Mouse (Mus musculus): Measurements from ENCODE around the gene Reep1. TPM values are rescaled to one million over a fixed set of nuclear protein-coding genes. Genes with fewer than 3 reads are reported as not detected.

Reep1 gene
- polyA plus RNA-seq, 1 experiment from 2014 or later: 102 TPM

- Histone ChIP-seq H3K9ac (no peak overlapping the region), H3K27ac (no peak overlapping the region), H3K4me2 (no peak overlapping the region), H3K27me3 (no peaks in the 10 kb centered on the region), H3K4me3 (no peak overlapping the region), H3K9me3 (replicated peaks) (no peaks in the 10 kb centered on the region), H3K4me1 (peaks cover 5% of the 10 kb centered on the region; the same call in 1 of the 2 replicates), H3K36me3 (ENCODE audit: poor library complexity, severe bottlenecking) (0 out of 2 replicates have a peak, but pooled peaks cover 12% of the 10 kb centered on the region)
- WGBS: 80% methylated on average over 5 of the region's 5 CpGs
- no peak for ATAC-seq
Observed at GRCm38 (mm10) chr6:71715006-71715405, 7.6 kb downstream of the Reep1 start.

GRCm38 (mm10) chr6:71716434-71716833 lies 9.1 kb downstream of the Reep1 start:
- Histone ChIP-seq H3K9ac (no peak overlapping the region), H3K9me3 (replicated peaks) (no peaks in the 10 kb centered on the region), H3K4me3 (no peak overlapping the region), H3K4me1 (0 out of 2 replicates have a peak, but pooled peaks cover 5% of the 10 kb centered on the region), H3K27me3 (no peaks in the 10 kb centered on the region), H3K4me2 (no peak overlapping the region), H3K36me3 (ENCODE audit: poor library complexity, severe bottlenecking) (0 out of 2 replicates have a peak, but pooled peaks cover 4% of the 10 kb centered on the region), H3K27ac (no peak overlapping the region)
- peak; percentile 38; the same call in 1 of the 2 replicates for ATAC-seq
- 96% methylated on average over 5 of the region's 5 CpGs for WGBS

- Histone ChIP-seq H3K4me3 (no peak overlapping the region), H3K36me3 (ENCODE audit: poor library complexity, severe bottlenecking) (no peaks in the 10 kb centered on the region), H3K9me3 (replicated peaks) (no peaks in the 10 kb centered on the region), H3K9ac (no peak overlapping the region), H3K27ac (no peak overlapping the region), H3K4me1 (peaks cover 7% of the 10 kb centered on the region; the same call in 1 of the 2 replicates), H3K27me3 (no peaks in the 10 kb centered on the region), H3K4me2 (no peak overlapping the region)
- ATAC-seq: no peak
- WGBS: 83% methylated on average over 2 of the region's 2 CpGs
Observed at GRCm38 (mm10) chr6:71718322-71718721, 11.0 kb downstream of the Reep1 start.

- Histone ChIP-seq H3K4me2 (no peak overlapping the region), H3K4me3 (no peak overlapping the region), H3K4me1 (peaks cover 11% of the 10 kb centered on the region; the same call in 1 of the 2 replicates), H3K27me3 (no peaks in the 10 kb centered on the region), H3K9ac (no peak overlapping the region), H3K9me3 (replicated peaks) (no peaks in the 10 kb centered on the region), H3K27ac (no peak overlapping the region), H3K36me3 (ENCODE audit: poor library complexity, severe bottlenecking) (no peaks in the 10 kb centered on the region)
- WGBS: 92% methylated on average over 4 of the region's 4 CpGs
- ATAC-seq: no peak
Observed at GRCm38 (mm10) chr6:71719302-71719701, 11.9 kb downstream of the Reep1 start.

- no peak overlapping the region for H3K9ac ChIP-seq
- ATAC-seq: no peak
- H3K27ac ChIP-seq: no peak overlapping the region
- no peak overlapping the region for H3K4me2 ChIP-seq
- H3K4me1 ChIP-seq: peaks cover 11% of the 10 kb centered on the region; the same call in 1 of the 2 replicates
- no peak overlapping the region for H3K4me3 ChIP-seq
- WGBS: 30% methylated on average over 2 of the region's 2 CpGs
- no peaks in the 10 kb centered on the region for H3K9me3 ChIP-seq (replicated peaks)
- no peaks in the 10 kb centered on the region for H3K27me3 ChIP-seq
- no peaks in the 10 kb centered on the region for H3K36me3 ChIP-seq (ENCODE audit: poor library complexity, severe bottlenecking)
Observed at GRCm38 (mm10) chr6:71722988-71723387, 15.6 kb downstream of the Reep1 start.

- WGBS: 47% methylated on average over 4 of the region's 4 CpGs
- H3K4me1 ChIP-seq: peaks cover 11% of the 10 kb centered on the region; the same call in 1 of the 2 replicates
- no peak overlapping the region for H3K4me2 ChIP-seq
- no peaks in the 10 kb centered on the region for H3K9me3 ChIP-seq (replicated peaks)
- H3K27me3 ChIP-seq: no peaks in the 10 kb centered on the region
- H3K36me3 ChIP-seq (ENCODE audit: poor library complexity, severe bottlenecking): no peaks in the 10 kb centered on the region
- no peak overlapping the region for H3K4me3 ChIP-seq
- ATAC-seq: no peak
- no peak overlapping the region for H3K27ac ChIP-seq
- no peak overlapping the region for H3K9ac ChIP-seq
Observed at GRCm38 (mm10) chr6:71723555-71723954, 16.2 kb downstream of the Reep1 start.

GRCm38 (mm10) chr6:71726710-71727109 lies 19.3 kb downstream of the Reep1 start:
- H3K27me3 ChIP-seq: no peaks in the 10 kb centered on the region
- 96% methylated on average over 7 of the region's 7 CpGs for WGBS
- H3K4me2 ChIP-seq: no peak overlapping the region
- H3K9me3 ChIP-seq (replicated peaks): no peaks in the 10 kb centered on the region
- ATAC-seq: no peak
- no peak overlapping the region for H3K27ac ChIP-seq
- H3K4me3 ChIP-seq: no peak overlapping the region
- no peaks in the 10 kb centered on the region for H3K36me3 ChIP-seq (ENCODE audit: poor library complexity, severe bottlenecking)
- H3K4me1 ChIP-seq: peaks cover 11% of the 10 kb centered on the region; the same call in 1 of the 2 replicates
- no peak overlapping the region for H3K9ac ChIP-seq

GRCm38 (mm10) chr6:71728306-71728705 lies 20.9 kb downstream of the Reep1 start:
- WGBS: 81% methylated on average over 3 of the region's 3 CpGs
- no peaks in the 10 kb centered on the region for H3K27me3 ChIP-seq

GRCm38 (mm10) chr6:71734910-71735599 lies 27.7 kb downstream of the Reep1 start:
- WGBS: 67% methylated on average over 4 of the region's 4 CpGs

More at GRCm38 (mm10) chr6:71728306-71728705, 20.9 kb downstream of the Reep1 start:
- no peaks in the 10 kb centered on the region for H3K9me3 ChIP-seq (replicated peaks)
- H3K4me3 ChIP-seq: no peak overlapping the region
- H3K36me3 ChIP-seq (ENCODE audit: poor library complexity, severe bottlenecking): no peaks in the 10 kb centered on the region
- peaks cover 4% of the 10 kb centered on the region; the same call in 1 of the 2 replicates for H3K4me1 ChIP-seq
- H3K4me2 ChIP-seq: no peak overlapping the region
- no peak overlapping the region for H3K27ac ChIP-seq
- no peak for ATAC-seq
- H3K9ac ChIP-seq: no peak overlapping the region

GRCm38 (mm10) chr6:71735600-71736010 lies 28.2 kb downstream of the Reep1 start:
- no peak overlapping the region for H3K27ac ChIP-seq
- H3K4me3 ChIP-seq: no peak overlapping the region
- H3K36me3 ChIP-seq (ENCODE audit: poor library complexity, severe bottlenecking): no peaks in the 10 kb centered on the region
- ATAC-seq: no peak
- peaks cover 21% of the 10 kb centered on the region for H3K4me1 ChIP-seq
- H3K27me3 ChIP-seq: no peaks in the 10 kb centered on the region
- no peaks in the 10 kb centered on the region for H3K9me3 ChIP-seq (replicated peaks)
- H3K9ac ChIP-seq: no peak overlapping the region
- H3K4me2 ChIP-seq: no peak overlapping the region
- WGBS: 45% methylated on average over 4 of the region's 4 CpGs

More at GRCm38 (mm10) chr6:71734910-71735599, 27.7 kb downstream of the Reep1 start:
- H3K4me1 ChIP-seq: peaks cover 16% of the 10 kb centered on the region
- no peaks in the 10 kb centered on the region for H3K9me3 ChIP-seq (replicated peaks)
- no peak overlapping the region for H3K27ac ChIP-seq
- ATAC-seq: no peak
- H3K4me2 ChIP-seq: no peak overlapping the region
- H3K9ac ChIP-seq: no peak overlapping the region
- H3K36me3 ChIP-seq (ENCODE audit: poor library complexity, severe bottlenecking): no peaks in the 10 kb centered on the region
- H3K27me3 ChIP-seq: no peaks in the 10 kb centered on the region
- no peak overlapping the region for H3K4me3 ChIP-seq

GRCm38 (mm10) chr6:71736101-71736500 lies 28.7 kb downstream of the Reep1 start:
- 91% methylated on average over 5 of the region's 5 CpGs for WGBS

GRCm38 (mm10) chr6:71737202-71737601 lies 29.8 kb downstream of the Reep1 start:
- no peak for ATAC-seq
- Histone ChIP-seq H3K9ac (no peak overlapping the region), H3K27ac (no peak overlapping the region), H3K4me1 (peaks cover 31% of the 10 kb centered on the region), H3K27me3 (no peaks in the 10 kb centered on the region), H3K9me3 (replicated peaks) (no peaks in the 10 kb centered on the region), H3K4me3 (no peak overlapping the region), H3K4me2 (no peak overlapping the region), H3K36me3 (ENCODE audit: poor library complexity, severe bottlenecking) (no peaks in the 10 kb centered on the region)
- WGBS: 88% methylated on average over 8 of the region's 8 CpGs

More at GRCm38 (mm10) chr6:71736101-71736500, 28.7 kb downstream of the Reep1 start:
- peaks cover 26% of the 10 kb centered on the region for H3K4me1 ChIP-seq
- H3K9me3 ChIP-seq (replicated peaks): no peaks in the 10 kb centered on the region
- no peaks in the 10 kb centered on the region for H3K36me3 ChIP-seq (ENCODE audit: poor library complexity, severe bottlenecking)
- no peaks in the 10 kb centered on the region for H3K27me3 ChIP-seq
- H3K4me3 ChIP-seq: no peak overlapping the region
- no peak overlapping the region for H3K27ac ChIP-seq
- H3K4me2 ChIP-seq: no peak overlapping the region
- no peak overlapping the region for H3K9ac ChIP-seq
- ATAC-seq: no peak

Measured in forebrain, embryonic 13.5 days (tissue).